Comparison of ENCODE assay signal across 11 mouse cellular contexts in the genomic region with DNA sequence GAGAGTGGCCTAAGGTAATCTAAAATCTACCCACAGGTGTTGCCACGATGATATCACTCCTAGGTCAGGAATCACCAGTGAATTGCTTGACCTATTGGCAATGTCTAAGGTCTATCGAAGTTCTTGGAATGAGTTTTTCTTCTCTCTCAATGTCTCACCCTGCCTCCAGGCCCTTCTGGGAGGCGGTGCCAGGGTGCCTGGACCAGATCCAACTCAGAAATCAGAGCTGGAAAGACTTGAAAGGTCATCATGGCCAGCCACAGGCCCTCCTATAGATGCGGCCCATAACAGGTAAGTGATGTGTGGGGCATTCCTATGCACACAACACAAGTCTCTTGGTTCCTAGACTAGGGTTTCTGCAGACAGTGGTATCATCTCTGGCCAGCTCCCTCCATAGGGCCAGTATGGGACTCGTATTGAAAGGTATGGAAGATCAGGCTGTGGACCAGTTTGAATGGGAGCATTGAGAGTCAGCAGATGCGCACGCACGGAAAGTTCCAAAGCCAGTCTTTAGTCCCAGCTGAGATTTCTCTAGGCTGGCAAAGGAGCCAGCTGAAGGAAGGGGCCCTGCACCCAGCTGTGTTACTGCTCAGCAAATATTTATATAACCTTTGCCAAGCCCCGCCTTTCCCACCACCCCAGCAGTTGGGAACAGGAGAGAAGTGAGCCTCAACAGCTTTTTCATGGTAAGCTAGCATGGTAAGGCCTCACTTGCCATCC.
A peak's percentile ranks its signal among the peaks of the same experiment; 100 is the strongest.
DNase-seq lines count a peak whose midpoint lies in the region; ATAC-seq lines count a peak whose summit lies in the region.
"Had no signal": no experiment of that assay in that cellular context is flagged by ENCODE, and none has a peak within 500 bp of the region (broad histone marks: within the 10 kb centered on the region; RNA-seq: fewer than 3 reads in every experiment).

No protein-coding gene starts in this region.

- H3K4me1 ChIP-seq in heart, embryonic 15.5 days (replicated peaks) = peaks cover 80% of the 10 kb centered on the region
- peaks cover 86% of the 10 kb centered on the region for H3K4me1 ChIP-seq in heart, embryonic 10.5 days
- no peaks in the 10 kb centered on the region; the same call in none of the 2 replicates for H3K4me1 ChIP-seq in liver, embryonic 16.5 days (ENCODE audit: control insufficient read depth, low read depth, low read length)
- H3K4me1 ChIP-seq in forebrain, embryonic 16.5 days (replicated peaks; ENCODE audit: control insufficient read depth, insufficient read depth, low read length) = peaks cover 68% of the 10 kb centered on the region

- no peak overlapping the region for H3K9ac ChIP-seq in heart, embryonic 15.5 days
- no peak overlapping the region for H3K9ac ChIP-seq in liver, embryonic 16.5 days (ENCODE audit: low read depth, low read length)
- H3K9ac ChIP-seq in forebrain, embryonic 16.5 days (replicated peaks; ENCODE audit: low read depth, low read length) = no peak overlapping the region
- H3K9ac ChIP-seq: liver, embryonic 14.5 days had no signal

- H3K27me3 ChIP-seq in heart, embryonic 15.5 days = no peaks in the 10 kb centered on the region
- H3K27me3 ChIP-seq in heart, embryonic 10.5 days (ENCODE audit: insufficient read depth, poor library complexity, severe bottlenecking) = no peaks in the 10 kb centered on the region
- peaks cover 12% of the 10 kb centered on the region for H3K27me3 ChIP-seq in liver, embryonic 16.5 days (ENCODE audit: control insufficient read depth, insufficient read depth, low read depth, low read length)
- H3K27me3 ChIP-seq in forebrain, embryonic 16.5 days (replicated peaks; ENCODE audit: control insufficient read depth, insufficient read depth, low read length) = no peaks in the 10 kb centered on the region

- H3K36me3 ChIP-seq in heart, embryonic 15.5 days = no peaks in the 10 kb centered on the region
- no peaks in the 10 kb centered on the region for H3K36me3 ChIP-seq in heart, embryonic 10.5 days
- no peaks in the 10 kb centered on the region for H3K36me3 ChIP-seq in liver, embryonic 16.5 days (ENCODE audit: control insufficient read depth, insufficient read depth)
- no peaks in the 10 kb centered on the region for H3K36me3 ChIP-seq in forebrain, embryonic 16.5 days (ENCODE audit: control insufficient read depth, insufficient read depth)

- no peak for DNase-seq in heart, embryonic 10.5 days (ENCODE audit: low spot score)
- DNase-seq in right cerebral cortex, postnatal 10 days (ENCODE audit: low spot score in 2 of 2) = peak; percentile 58 to 62
- no peak for DNase-seq in right cerebral cortex, adult 2 months (ENCODE audit: low spot score in 2 of 2)
- DNase-seq in embryo, embryonic 11 days = no peak
- DNase-seq: kidney, adult 8-10 months; right cerebral cortex, postnatal 25 days; thymus, postnatal 25 days had no signal

- no peak for ATAC-seq in heart, embryonic 15.5 days (replicated peaks; ENCODE audit: insufficient number of reproducible peaks, insufficient read depth, low FRiP score, low read depth)
- peak; percentile 45; the same call in 1 of the 2 replicates for ATAC-seq in liver, embryonic 16.5 days (ENCODE audit: low read depth)
- no peak for ATAC-seq in forebrain, embryonic 16.5 days

- H3K4me2 ChIP-seq in heart, embryonic 15.5 days = no peak overlapping the region
- H3K4me2 ChIP-seq in liver, embryonic 16.5 days (ENCODE audit: low read depth, low read length) = no peak overlapping the region
- H3K4me2 ChIP-seq in forebrain, embryonic 16.5 days (ENCODE audit: low read length) = no peak overlapping the region

- no peaks in the 10 kb centered on the region for H3K9me3 ChIP-seq in heart, embryonic 15.5 days (replicated peaks)
- no peaks in the 10 kb centered on the region for H3K9me3 ChIP-seq in heart, embryonic 10.5 days
- H3K9me3 ChIP-seq in liver, embryonic 16.5 days (replicated peaks; ENCODE audit: control insufficient read depth, low read length) = no peaks in the 10 kb centered on the region
- no peaks in the 10 kb centered on the region for H3K9me3 ChIP-seq in forebrain, embryonic 16.5 days (ENCODE audit: control insufficient read depth, low read length)

- 61% methylated on average over 9 of the region's 9 CpGs for WGBS in heart, embryonic 15.5 days
- WGBS in heart, embryonic 10.5 days = 72% methylated on average over 9 of the region's 9 CpGs
- 64% methylated on average over 9 of the region's 9 CpGs for WGBS in liver, embryonic 16.5 days (ENCODE audit: insufficient replicate concordance)
- WGBS in forebrain, embryonic 16.5 days = 66% methylated on average over 9 of the region's 9 CpGs

- H3K4me3 ChIP-seq in heart, embryonic 15.5 days = no peak overlapping the region
- no peak overlapping the region for H3K4me3 ChIP-seq in heart, embryonic 10.5 days
- H3K4me3 ChIP-seq in liver, embryonic 16.5 days (ENCODE audit: low read depth, low read length) = no peak overlapping the region
- H3K4me3 ChIP-seq in forebrain, embryonic 16.5 days (replicated peaks; ENCODE audit: low read length) = no peak overlapping the region

- peak overlapping the region; percentile 87 for H3K27ac ChIP-seq in heart, embryonic 15.5 days
- H3K27ac ChIP-seq in heart, embryonic 10.5 days = no peak overlapping the region; the same call in none of the 2 replicates
- no peak overlapping the region for H3K27ac ChIP-seq in liver, embryonic 16.5 days (ENCODE audit: low read length)
- H3K27ac ChIP-seq in forebrain, embryonic 16.5 days (ENCODE audit: low read length) = no peak overlapping the region
- H3K27ac ChIP-seq: liver, embryonic 14.5 days had no signal

Comparison
In these comparisons a context has a peak if more than half of its experiments do, and no peak if none do; other contexts are left out.
1. DNase-seq: peak in right cerebral cortex, postnatal 10 days (2 of 2); none in heart, embryonic 10.5 days (single experiment), right cerebral cortex, adult 2 months (0 of 2) and embryo, embryonic 11 days (single experiment).